Mouse (Mus musculus): ENCODE data around the gene Gm47959.

Gm47959 gene

GRCm38 (mm10) chr1:83034509-83034908 is 34.2 kb downstream of the Gm47959 start:
- DNase-seq (ENCODE audit: low read depth) = no peak

- DNase-seq (ENCODE audit: low read depth) = no peak
Observed at GRCm38 (mm10) chr1:83036892-83037667, 36.7 kb downstream of the Gm47959 start.

- DNase-seq (ENCODE audit: low read depth) = no peak
Observed at GRCm38 (mm10) chr1:83038109-83038672, 37.8 kb downstream of the Gm47959 start, which contains the start of gene Slc19a3. Slc19a3 (minus strand) TSS chr1:83038448.

GRCm38 (mm10) chr1:83039080-83039479 is 38.7 kb downstream of the Gm47959 start:
- DNase-seq (ENCODE audit: low read depth) = no peak

- DNase-seq (ENCODE audit: low read depth) = no peak
Observed at GRCm38 (mm10) chr1:83042380-83042779, 42.0 kb downstream of the Gm47959 start, which contains the start of gene Krtap28-10. Krtap28-10 (minus strand) TSS chr1:83042480.

- no peak for DNase-seq (ENCODE audit: low read depth)
Observed at GRCm38 (mm10) chr1:83044882-83045427, 44.6 kb downstream of the Gm47959 start, which contains the start of gene Gm47969. Gm47969 (plus strand) TSS chr1:83044932.
